Mouse (Mus musculus): ENCODE measurements at regions not wholly inside any gene's neighbourhood (a gene's known extent, or its start where the extent isn't known, plus 50 kb on each side); places are given as distances from the start of the nearest gene placed in this dataset.
"Not testable (repeated sequence)": the region's sequence is repeated elsewhere in the genome, so short reads cannot be mapped to it uniquely, and the experiment has no call there.

GRCm38 (mm10) chr7:73198069-73198468, 177.2 kb upstream of the Rgma start:
- no peak for DNase-seq (ENCODE audit: low spot score)

GRCm38 (mm10) chr7:73199967-73200366, 175.3 kb upstream of the Rgma start:
- DNase-seq (ENCODE audit: low spot score) = no peak

GRCm38 (mm10) chr7:73201330-73201729, 174.0 kb upstream of the Rgma start:
- no peak for DNase-seq (ENCODE audit: low spot score)

GRCm38 (mm10) chr7:73206922-73207811, 168.1 kb upstream of the Rgma start:
- DNase-seq (ENCODE audit: low spot score) = no peak

GRCm38 (mm10) chr7:73208479-73208816, 166.9 kb upstream of the Rgma start:
- DNase-seq (ENCODE audit: low spot score) = no peak

- DNase-seq (ENCODE audit: low spot score) = no peak
Measured at GRCm38 (mm10) chr7:73208817-73209602, 166.3 kb upstream of the Rgma start.

- DNase-seq (ENCODE audit: low spot score) = no peak
Measured at GRCm38 (mm10) chr7:73210078-73210477, 165.2 kb upstream of the Rgma start.

- DNase-seq (ENCODE audit: low spot score) = no peak
Measured at GRCm38 (mm10) chr7:73222237-73222915, 152.9 kb upstream of the Rgma start.

GRCm38 (mm10) chr7:73222929-73223512, 152.3 kb upstream of the Rgma start:
- no peak for DNase-seq (ENCODE audit: low spot score)

GRCm38 (mm10) chr7:73233539-73234158, 141.7 kb upstream of the Rgma start:
- no peak for DNase-seq (ENCODE audit: low spot score)

GRCm38 (mm10) chr7:73238486-73238885, 136.8 kb upstream of the Rgma start:
- DNase-seq (ENCODE audit: low spot score) = no peak

- DNase-seq (ENCODE audit: low spot score) = no peak
Measured at GRCm38 (mm10) chr7:73243591-73244355, 131.5 kb upstream of the Rgma start.

- DNase-seq (ENCODE audit: low spot score) = no peak
Measured at GRCm38 (mm10) chr7:73245431-73245830, 129.9 kb upstream of the Rgma start.

GRCm38 (mm10) chr7:73250593-73250992, 124.7 kb upstream of the Rgma start:
- no peak for DNase-seq (ENCODE audit: low spot score)

- DNase-seq (ENCODE audit: low spot score) = no peak
Measured at GRCm38 (mm10) chr7:73251187-73251740, 124.0 kb upstream of the Rgma start.

- DNase-seq (ENCODE audit: low spot score) = not testable (repeated sequence)
Measured at GRCm38 (mm10) chr7:73254972-73255371, 120.3 kb upstream of the Rgma start.

GRCm38 (mm10) chr7:73260140-73260539, 115.2 kb upstream of the Rgma start:
- no peak for DNase-seq (ENCODE audit: low spot score)

GRCm38 (mm10) chr7:73261750-73262149, 113.6 kb upstream of the Rgma start:
- DNase-seq (ENCODE audit: low spot score) = no peak

GRCm38 (mm10) chr7:73262526-73262925, 112.8 kb upstream of the Rgma start:
- DNase-seq (ENCODE audit: low spot score) = no peak

GRCm38 (mm10) chr7:73269626-73270025, 105.7 kb upstream of the Rgma start:
- no peak for DNase-seq (ENCODE audit: low spot score)

- DNase-seq (ENCODE audit: low spot score) = no peak
Measured at GRCm38 (mm10) chr7:73272787-73273186, 102.5 kb upstream of the Rgma start.
